Mouse (Mus musculus): ENCODE results near the gene Pou5f2. TPM values are rescaled to one million over a fixed set of nuclear protein-coding genes. Genes with fewer than 3 reads are reported as not detected.

Gene Pou5f2
- total RNA-seq (2014; rRNA removed; ENCODE audit: low replicate concordance) (0.50 TPM in 1 of 2 replicates, not detected in the other), polyA plus RNA-seq (2015; fragmentation: Nextera tagmentation; extraction: Ambion mirVana) (0.30 and 0.45 TPM in 2 replicates)

DNA sequence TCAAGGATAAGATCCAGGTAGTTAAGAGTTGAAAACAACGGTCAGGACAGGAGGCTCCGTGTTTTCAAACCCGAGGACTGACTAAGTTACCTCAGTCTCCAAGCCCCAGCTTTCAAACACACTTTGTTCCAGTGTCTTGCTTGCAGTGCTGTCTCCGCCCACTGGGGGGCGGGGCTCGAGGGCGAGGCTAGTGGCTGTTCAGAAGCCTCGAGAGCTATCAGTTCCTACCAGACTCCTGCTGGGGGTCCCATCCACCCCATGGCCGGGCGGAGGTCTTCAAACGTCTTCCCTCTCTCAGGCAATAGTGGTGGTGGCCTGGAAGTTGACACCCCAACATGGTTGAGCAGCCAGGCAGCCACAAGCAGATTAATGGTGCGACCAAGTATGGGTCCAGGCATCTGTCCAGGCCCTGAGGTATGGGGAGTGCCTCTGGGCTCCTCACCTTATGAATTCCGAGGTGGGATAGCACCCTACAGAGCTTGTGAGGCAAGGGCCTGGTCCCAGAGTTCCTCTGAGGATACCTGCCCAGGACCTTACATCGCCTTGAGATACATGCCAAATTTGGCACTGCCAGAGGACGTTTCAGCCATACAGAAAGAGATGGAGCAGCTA is at the start of gene Pou5f2:
Pou5f2 (plus strand) TSS at position 220 of the 612 bp plus-strand sequence.
- Histone ChIP-seq H3K27ac (ENCODE audit: low read depth) (no peak within 1 kb of the TSS), H3K9me3 (replicated peaks; ENCODE audit: control insufficient read depth, low read length) (no peaks in the 10 kb centered on the region), H3K9ac (replicated peaks; ENCODE audit: low read depth, low read length) (no peak within 1 kb of the TSS), H3K27me3 (ENCODE audit: control insufficient read depth, insufficient read depth, low read length) (no peaks in the 10 kb centered on the region), H3K4me1 (ENCODE audit: control insufficient read depth, insufficient read depth) (no peaks in the 10 kb centered on the region), H3K36me3 (replicated peaks; ENCODE audit: control insufficient read depth, insufficient read depth, low read length) (no peaks in the 10 kb centered on the region), H3K4me3 (ENCODE audit: low read depth, low read length) (no peak within 1 kb of the TSS), H3K4me2 (ENCODE audit: low read depth, low read length) (no peak within 1 kb of the TSS)
- ATAC-seq (ENCODE audit: insufficient read depth, low read depth) (no peak), DNase-seq (ENCODE audit: low spot score) (no peak)
- TF ChIP-seq EP300 (IDR thresholded peaks at IDR 0.05; ENCODE audit: low read depth), result no peak
- no peak; the same call in 1 of the 2 replicates for TF ChIP-seq CTCF (IDR thresholded peaks at IDR 0.05; ENCODE audit: low read depth)
- WGBS, result 57% methylated on average over 15 of the region's 15 CpGs

DNA sequence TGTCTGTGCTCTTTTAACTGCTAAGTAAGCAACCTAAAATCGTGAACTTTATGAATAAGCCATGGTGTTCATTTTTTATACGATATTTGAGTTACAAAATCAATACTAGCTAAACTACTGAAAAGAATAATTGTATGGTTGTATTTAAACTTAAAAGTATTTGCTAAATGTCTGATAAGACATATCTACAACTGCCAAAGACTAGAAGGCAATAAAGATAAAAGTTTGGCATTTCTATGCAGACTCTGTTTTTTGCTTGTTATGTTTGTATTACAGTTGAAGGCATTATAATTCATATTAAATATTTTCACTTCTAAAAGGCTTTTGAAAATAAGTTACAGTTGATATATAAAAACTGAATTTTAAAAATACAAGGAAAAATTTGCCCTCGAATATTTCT is 48.5 kb upstream of the Pou5f2 start:
- no peaks in the 10 kb centered on the region for H3K9me3 ChIP-seq (replicated peaks; ENCODE audit: control insufficient read depth, low read length)
- H3K4me3 ChIP-seq (ENCODE audit: low read depth, low read length), result no peak overlapping the region
- no peaks in the 10 kb centered on the region for H3K27me3 ChIP-seq (ENCODE audit: control insufficient read depth, insufficient read depth, low read length)
- ATAC-seq (ENCODE audit: insufficient read depth, low read depth), result no peak
- H3K9ac ChIP-seq (replicated peaks; ENCODE audit: low read depth, low read length), result no peak overlapping the region
- H3K4me2 ChIP-seq (ENCODE audit: low read depth, low read length), result no peak overlapping the region
- DNase-seq (ENCODE audit: low spot score), result no peak
- H3K36me3 ChIP-seq (replicated peaks; ENCODE audit: control insufficient read depth, insufficient read depth, low read length), result no peaks in the 10 kb centered on the region
- no peak overlapping the region for H3K27ac ChIP-seq (ENCODE audit: low read depth)
- 77% methylated on average over 3 of the region's 3 CpGs for WGBS
- no peaks in the 10 kb centered on the region for H3K4me1 ChIP-seq (ENCODE audit: control insufficient read depth, insufficient read depth)
- TF ChIP-seq EP300 (IDR thresholded peaks at IDR 0.05; ENCODE audit: low read depth), result no peak
- no peak for TF ChIP-seq CTCF (IDR thresholded peaks at IDR 0.05; ENCODE audit: low read depth)

DNA sequence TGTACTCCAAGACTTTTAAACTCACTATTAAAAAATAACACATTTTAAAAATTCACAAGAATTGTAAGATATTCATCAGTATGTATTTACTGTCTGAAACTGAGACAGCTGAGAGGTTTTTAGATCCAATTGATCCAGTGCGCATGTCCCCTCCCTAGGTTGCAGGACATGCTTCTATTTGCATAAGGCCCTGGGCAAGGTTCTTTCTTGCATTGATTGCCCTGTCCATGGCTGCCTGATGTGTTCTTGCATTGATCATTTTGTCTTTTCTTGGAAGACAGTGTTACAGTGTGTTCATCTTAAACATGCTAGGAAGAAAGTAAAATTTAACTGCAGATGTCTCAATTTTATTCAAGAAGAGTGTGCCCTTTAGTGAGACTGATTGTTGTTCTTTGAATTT is 47.6 kb upstream of the Pou5f2 start:
- ATAC-seq (ENCODE audit: insufficient read depth, low read depth), result no peak
- Histone ChIP-seq H3K36me3 (replicated peaks; ENCODE audit: control insufficient read depth, insufficient read depth, low read length) (no peaks in the 10 kb centered on the region), H3K9me3 (replicated peaks; ENCODE audit: control insufficient read depth, low read length) (no peaks in the 10 kb centered on the region), H3K4me2 (ENCODE audit: low read depth, low read length) (no peak overlapping the region), H3K4me3 (ENCODE audit: low read depth, low read length) (no peak overlapping the region), H3K27ac (ENCODE audit: low read depth) (no peak overlapping the region), H3K27me3 (ENCODE audit: control insufficient read depth, insufficient read depth, low read length) (no peaks in the 10 kb centered on the region), H3K4me1 (ENCODE audit: control insufficient read depth, insufficient read depth) (no peaks in the 10 kb centered on the region), H3K9ac (replicated peaks; ENCODE audit: low read depth, low read length) (no peak overlapping the region)
- TF ChIP-seq CTCF (IDR thresholded peaks at IDR 0.05; ENCODE audit: low read depth) (no peak), EP300 (IDR thresholded peaks at IDR 0.05; ENCODE audit: low read depth) (no peak)
- 100% methylated on average over 1 of the region's 1 CpGs for WGBS
- no peak for DNase-seq (ENCODE audit: low spot score)

GRCm38 (mm10) chr13:77982105-77982851 is 42.4 kb upstream of the Pou5f2 start:
- no peak overlapping the region for H3K27ac ChIP-seq (ENCODE audit: low read depth)
- H3K9me3 ChIP-seq (replicated peaks; ENCODE audit: control insufficient read depth, low read length), result no peaks in the 10 kb centered on the region
- H3K27me3 ChIP-seq (ENCODE audit: control insufficient read depth, insufficient read depth, low read length), result no peaks in the 10 kb centered on the region
- H3K4me1 ChIP-seq (ENCODE audit: control insufficient read depth, insufficient read depth), result no peaks in the 10 kb centered on the region
- no peak overlapping the region for H3K4me3 ChIP-seq (ENCODE audit: low read depth, low read length)
- WGBS, result 28% methylated on average over 5 of the region's 5 CpGs
- no peaks in the 10 kb centered on the region for H3K36me3 ChIP-seq (replicated peaks; ENCODE audit: control insufficient read depth, insufficient read depth, low read length)
- DNase-seq (ENCODE audit: low spot score) (peak; percentile 22), ATAC-seq (ENCODE audit: insufficient read depth, low read depth) (no peak)
- TF ChIP-seq EP300 (IDR thresholded peaks at IDR 0.05; ENCODE audit: low read depth), result no peak
- TF ChIP-seq CTCF (IDR thresholded peaks at IDR 0.05; ENCODE audit: low read depth), result peak; percentile 66
- no peak overlapping the region for H3K4me2 ChIP-seq (ENCODE audit: low read depth, low read length)
- no peak overlapping the region for H3K9ac ChIP-seq (replicated peaks; ENCODE audit: low read depth, low read length)

DNA sequence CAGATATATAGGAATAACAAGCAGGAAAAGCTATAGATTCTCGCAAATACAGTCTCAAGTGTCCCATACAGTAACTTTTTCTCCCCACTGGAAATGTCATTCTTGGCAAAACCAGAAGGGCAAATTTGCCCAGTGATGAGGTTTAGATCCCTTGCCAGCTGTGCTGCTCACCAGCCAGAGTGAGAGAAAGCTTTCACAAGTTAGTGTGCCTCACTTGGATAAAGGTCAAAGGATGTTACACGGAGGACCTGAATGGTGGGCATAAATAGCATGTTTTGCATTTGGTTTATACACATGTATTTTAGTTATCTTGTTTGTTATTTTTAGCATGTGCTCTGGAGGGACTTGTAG is 41.9 kb upstream of the Pou5f2 start:
- H3K4me3 ChIP-seq (ENCODE audit: low read depth, low read length), result no peak overlapping the region
- TF ChIP-seq EP300 (IDR thresholded peaks at IDR 0.05; ENCODE audit: low read depth) (no peak), CTCF (IDR thresholded peaks at IDR 0.05; ENCODE audit: low read depth) (no peak)
- no peak overlapping the region for H3K9ac ChIP-seq (replicated peaks; ENCODE audit: low read depth, low read length)
- H3K4me1 ChIP-seq (ENCODE audit: control insufficient read depth, insufficient read depth), result no peaks in the 10 kb centered on the region
- ATAC-seq (ENCODE audit: insufficient read depth, low read depth) (no peak), DNase-seq (ENCODE audit: low spot score) (no peak)
- no peaks in the 10 kb centered on the region for H3K9me3 ChIP-seq (replicated peaks; ENCODE audit: control insufficient read depth, low read length)
- H3K4me2 ChIP-seq (ENCODE audit: low read depth, low read length), result no peak overlapping the region
- no peaks in the 10 kb centered on the region for H3K27me3 ChIP-seq (ENCODE audit: control insufficient read depth, insufficient read depth, low read length)
- 46% methylated on average over 2 of the region's 2 CpGs for WGBS
- no peak overlapping the region for H3K27ac ChIP-seq (ENCODE audit: low read depth)
- H3K36me3 ChIP-seq (replicated peaks; ENCODE audit: control insufficient read depth, insufficient read depth, low read length), result no peaks in the 10 kb centered on the region
